In genomic region chr2:180217587-180217986, GRCm38 (mm10) we compare ENCODE assay signal across 9 mouse cellular contexts. TPM values are rescaled to one million over a fixed set of nuclear protein-coding genes. Genes with fewer than 3 reads are reported as not detected.
DNase-seq lines count a peak whose midpoint lies in the region; ATAC-seq and TF ChIP-seq lines count a peak whose summit lies in the region.
"Had no signal": no experiment of that assay in that cellular context is flagged by ENCODE, and none has a peak within 500 bp of the region (broad histone marks: within the 10 kb centered on the region; RNA-seq: fewer than 3 reads in every experiment).

No protein-coding gene starts in this region.

- H3K9ac ChIP-seq in kidney, embryonic 14.5 days (ENCODE audit: low read depth, low read length), result no peak overlapping the region
- no peak overlapping the region for H3K9ac ChIP-seq in midbrain, postnatal 0 days (replicated peaks; ENCODE audit: low read length, poor library complexity, severe bottlenecking)
- H3K9ac ChIP-seq: liver, embryonic 15.5 days had no signal

- H3K4me3 ChIP-seq in kidney, embryonic 14.5 days (ENCODE audit: low read length), result no peak overlapping the region
- no peak overlapping the region for H3K4me3 ChIP-seq in midbrain, postnatal 0 days (ENCODE audit: low read depth, low read length)
- H3K4me3 ChIP-seq: liver, embryonic 15.5 days had no signal

- H3K4me2 ChIP-seq in kidney, embryonic 14.5 days (replicated peaks; ENCODE audit: low read depth, low read length), result no peak overlapping the region
- no peak overlapping the region for H3K4me2 ChIP-seq in midbrain, postnatal 0 days (ENCODE audit: low read depth, low read length, poor library complexity, severe bottlenecking)
- H3K4me2 ChIP-seq: liver, embryonic 15.5 days had no signal

- no peak for ATAC-seq in kidney, embryonic 14.5 days (ENCODE audit: low FRiP score, low TSS enrichment)
- no peak for ATAC-seq in midbrain, postnatal 0 days (ENCODE audit: low FRiP score)

- H3K9me3 ChIP-seq in kidney, embryonic 14.5 days (ENCODE audit: control insufficient read depth, low read length), result no peaks in the 10 kb centered on the region
- H3K9me3 ChIP-seq in midbrain, postnatal 0 days (ENCODE audit: low read length), result no peaks in the 10 kb centered on the region
- H3K9me3 ChIP-seq: liver, embryonic 15.5 days had no signal

- 90% methylated on average over 8 of the region's 8 CpGs for WGBS in kidney, embryonic 14.5 days
- WGBS in midbrain, postnatal 0 days, result 81% methylated on average over 8 of the region's 8 CpGs

- no peaks in the 10 kb centered on the region for H3K36me3 ChIP-seq in kidney, embryonic 14.5 days (ENCODE audit: control insufficient read depth, insufficient read depth, low read length)
- H3K36me3 ChIP-seq in midbrain, postnatal 0 days (ENCODE audit: insufficient read depth, low read length), result no peaks in the 10 kb centered on the region
- H3K36me3 ChIP-seq: liver, embryonic 15.5 days had no signal

- peaks cover 14% of the 10 kb centered on the region for H3K4me1 ChIP-seq in kidney, embryonic 14.5 days (ENCODE audit: control insufficient read depth, insufficient read depth, low read length)
- H3K4me1 ChIP-seq in midbrain, postnatal 0 days (ENCODE audit: insufficient read depth, low read length), result no peaks in the 10 kb centered on the region

- H3K27me3 ChIP-seq in kidney, embryonic 14.5 days (ENCODE audit: control insufficient read depth, insufficient read depth, low read length), result no peaks in the 10 kb centered on the region
- no peaks in the 10 kb centered on the region for H3K27me3 ChIP-seq in midbrain, postnatal 0 days (ENCODE audit: insufficient read depth, low read length)

- peak; percentile 60 to 69 for DNase-seq in layer of hippocampus, postnatal 10 days (ENCODE audit: low spot score in 2 of 2)
- DNase-seq in layer of hippocampus, adult 18-20 months (ENCODE audit: low spot score in 2 of 2), result no peak
- DNase-seq in adrenal gland, adult 18-20 months (ENCODE audit: low spot score in 2 of 2), result peak; percentile 52 to 69
- peak; percentile 56 for DNase-seq in fibroblast of lung, adult 2 months (ENCODE audit: low read depth)
- DNase-seq in embryo, embryonic 10 days (ENCODE audit: low spot score), result no peak
- no peak for DNase-seq in midbrain, postnatal 0 days (ENCODE audit: low spot score)
- DNase-seq in thymus, postnatal 36 days, result no peak

- TF ChIP-seq CTCF in midbrain, postnatal 0 days (IDR thresholded peaks at IDR 0.05), result no peak

- 0 out of 2 replicates have a peak overlapping the region, but pooled peaks have one; percentile 27 for H3K27ac ChIP-seq in kidney, embryonic 14.5 days (ENCODE audit: low read depth, low read length)
- H3K27ac ChIP-seq in midbrain, postnatal 0 days (ENCODE audit: low read depth, low read length), result no peak overlapping the region
- H3K27ac ChIP-seq: liver, embryonic 15.5 days had no signal

RNA-seq across cellular contexts. Expression of gene Lama5, which starts 8.1 kb away (rescaled TPM):
- total RNA-seq in layer of hippocampus, postnatal 10 days (2021), result 1 to 10 TPM; 8.1 to 9.6 TPM
- 1 to 10 TPM; 6.6 to 7.2 TPM for total RNA-seq in layer of hippocampus, adult 18-20 months (2021)
- total RNA-seq in adrenal gland, adult 18-20 months (2021), result 10 to 100 TPM; 31.5 to 61.3 TPM
- polyA plus RNA-seq in kidney, embryonic 14.5 days (2014; fragmentation: Nextera tagmentation; extraction: Ambion mirVana), result 43.1 and 54.1 TPM in 2 replicates
- total RNA-seq in midbrain, postnatal 0 days (2014; rRNA removed), result 5.9 and 8.9 TPM in 2 replicates
- polyA plus RNA-seq in midbrain, postnatal 0 days (2015; fragmentation: Nextera tagmentation; extraction: Ambion mirVana), result 1.8 and 1.9 TPM in 2 replicates

RNA-seq across cellular contexts. Expression of gene Rps21, which starts 39.6 kb away (rescaled TPM):
- total RNA-seq in layer of hippocampus, postnatal 10 days (2021), result 100 to 1,000 TPM; 654 to 715 TPM
- total RNA-seq in layer of hippocampus, adult 18-20 months (2021), result 100 to 1,000 TPM; 772 to 807 TPM
- total RNA-seq in adrenal gland, adult 18-20 months (2021), result 100 to 1,000 TPM; 777 to 810 TPM
- 730 and 1,037 TPM in 2 replicates for polyA plus RNA-seq in kidney, embryonic 14.5 days (2014; fragmentation: Nextera tagmentation; extraction: Ambion mirVana)
- total RNA-seq in midbrain, postnatal 0 days (2014; rRNA removed), result 574 and 749 TPM in 2 replicates
- polyA plus RNA-seq in midbrain, postnatal 0 days (2015; fragmentation: Nextera tagmentation; extraction: Ambion mirVana), result 388 and 422 TPM in 2 replicates

RNA-seq across cellular contexts. Expression of gene Adrm1, which starts 46.3 kb away (rescaled TPM):
- 100 to 1,000 TPM; 107 to 117 TPM for total RNA-seq in layer of hippocampus, postnatal 10 days (2021)
- total RNA-seq in layer of hippocampus, adult 18-20 months (2021), result 100 to 1,000 TPM; 103 to 105 TPM
- total RNA-seq in adrenal gland, adult 18-20 months (2021), result 100 to 1,000 TPM; 179 to 198 TPM
- polyA plus RNA-seq in kidney, embryonic 14.5 days (2014; fragmentation: Nextera tagmentation; extraction: Ambion mirVana), result 159 and 160 TPM in 2 replicates
- 98.2 and 105 TPM in 2 replicates for total RNA-seq in midbrain, postnatal 0 days (2014; rRNA removed)
- 222 and 224 TPM in 2 replicates for polyA plus RNA-seq in midbrain, postnatal 0 days (2015; fragmentation: Nextera tagmentation; extraction: Ambion mirVana)

RNA-seq across cellular contexts. Expression of gene Cables2, which starts 55.7 kb away (rescaled TPM):
- total RNA-seq in layer of hippocampus, postnatal 10 days (2021), result 10 to 100 TPM; 38.6 to 40.1 TPM
- total RNA-seq in layer of hippocampus, adult 18-20 months (2021), result 10 to 100 TPM; 31.6 to 35.5 TPM
- 10 to 100 TPM; 12.1 to 15.6 TPM for total RNA-seq in adrenal gland, adult 18-20 months (2021)
- polyA plus RNA-seq in kidney, embryonic 14.5 days (2014; fragmentation: Nextera tagmentation; extraction: Ambion mirVana), result 13.3 and 21.1 TPM in 2 replicates
- total RNA-seq in midbrain, postnatal 0 days (2014; rRNA removed), result 59.1 and 67.9 TPM in 2 replicates
- polyA plus RNA-seq in midbrain, postnatal 0 days (2015; fragmentation: Nextera tagmentation; extraction: Ambion mirVana), result 32.6 and 37.8 TPM in 2 replicates

Comparison
In these comparisons a context has a peak if more than half of its experiments do, and no peak if none do; other contexts are left out.
1. DNase-seq: peak in layer of hippocampus, postnatal 10 days (2 of 2), adrenal gland, adult 18-20 months (2 of 2) and fibroblast of lung, adult 2 months (single experiment); none in layer of hippocampus, adult 18-20 months (0 of 2), embryo, embryonic 10 days (single experiment), midbrain, postnatal 0 days (single experiment) and thymus, postnatal 36 days (0 of 2).